Mouse (Mus musculus) liver, embryonic 16.5 days (tissue): Measurements from ENCODE around the gene Fam198a. TPM values are rescaled to one million over a fixed set of nuclear protein-coding genes. Genes with fewer than 3 reads are reported as not detected.

ENCODE experiments used
- ATAC-seq: fragments of 200-750 bp; cut with Nextera tagmentation; 2 replicates; pipeline ENCODE4 v1.8.0; 2017; ENCODE audit warnings: low read depth, mild to moderate bottlenecking, moderate number of reproducible peaks, moderate library complexity
- H3K27ac ChIP-seq: fragments of 300-500 bp; sonication (generic); 2 replicates; pipeline ENCODE4 v1.5.1; 2014; ENCODE audit warnings: mild to moderate bottlenecking, low read length
- H3K27me3 ChIP-seq: fragments of 300-500 bp; sonication (generic); 2 replicates; pipeline ENCODE4 v1.6.1; 2014; ENCODE audit warnings: low read depth, low read length, mixed read lengths; ENCODE audit not compliant: control insufficient read depth, insufficient read depth
- H3K36me3 ChIP-seq: fragments of 300-500 bp; sonication (generic); 2 replicates; pipeline ENCODE4 v1.6.1; 2014; ENCODE audit warnings: mild to moderate bottlenecking; ENCODE audit not compliant: control insufficient read depth, insufficient read depth
- H3K4me1 ChIP-seq: fragments of 300-500 bp; sonication (generic); 2 replicates; pipeline ENCODE4 v1.6.1; 2014; ENCODE audit warnings: low read depth, low read length, mixed read lengths; ENCODE audit not compliant: control insufficient read depth
- H3K4me2 ChIP-seq: fragments of 300-500 bp; sonication (generic); 2 replicates; pipeline ENCODE4 v1.6.1; 2014; ENCODE audit warnings: low read depth, low read length, mixed read lengths
- H3K4me3 ChIP-seq: fragments of 300-500 bp; sonication (generic); 2 replicates; pipeline ENCODE4 v1.5.1; 2014; ENCODE audit warnings: low read depth, mild to moderate bottlenecking, low read length
- H3K9ac ChIP-seq: fragments of 300-500 bp; sonication (generic); 2 replicates; pipeline ENCODE4 v1.6.1; 2014; ENCODE audit warnings: low read depth, low read length
- H3K9me3 ChIP-seq: fragments of 300-500 bp; sonication (generic); replicated peaks from 2 replicates; pipeline ENCODE4 v1.6.1; 2016; ENCODE audit warnings: low read length; ENCODE audit not compliant: control insufficient read depth
- WGBS: fragments of 180-500 bp; shearing (Covaris S2); extraction: QIAGEN DNeasy Blood & Tissue Kit; methylation state at CpG from one replicate; pipeline ENCODE4 v1.1.7; 2014; ENCODE audit not compliant: insufficient replicate concordance; 5-methylcytosine and 5-hydroxymethylcytosine counted together
- polyA plus RNA-seq: library from polyadenylated mRNA; unstranded; fragments of >200 nt; fragmentation: Nextera tagmentation; extraction: Ambion mirVana; gene quantifications from 2 replicates; pipeline ENCODE4 v1.2.1, GENCODE M21; 2015

Gene Fam198a
- polyA plus RNA-seq = 0.40 and 0.76 TPM in 2 replicates

GRCm38 (mm10) chr9:121950418-121951113 is at the start of gene Fam198a:
Gene Fam198a, plus strand, starts transcription at chr9:121950988.
- H3K27me3 ChIP-seq = no peaks in the 10 kb centered on the region
- peak within 1 kb of the TSS; percentile 32 for H3K4me2 ChIP-seq
- no peaks in the 10 kb centered on the region for H3K9me3 ChIP-seq
- no peaks in the 10 kb centered on the region for H3K36me3 ChIP-seq
- WGBS = 17% methylated on average over 14 of the region's 14 CpGs
- H3K4me3 ChIP-seq = no peak within 1 kb of the TSS
- no peak within 1 kb of the TSS for H3K9ac ChIP-seq
- peak; percentile 82 for ATAC-seq
- H3K4me1 ChIP-seq = peaks cover 2% of the 10 kb centered on the region
- no peak within 1 kb of the TSS for H3K27ac ChIP-seq

- no peaks in the 10 kb centered on the region for H3K36me3 ChIP-seq
- H3K4me2 ChIP-seq = no peak overlapping the region
- 40% methylated on average over 5 of the region's 5 CpGs for WGBS
- no peaks in the 10 kb centered on the region for H3K9me3 ChIP-seq
- ATAC-seq = peak; percentile 69
- no peak overlapping the region for H3K9ac ChIP-seq
- peak overlapping the region; percentile 37 for H3K27ac ChIP-seq
- H3K4me1 ChIP-seq = peaks cover 4% of the 10 kb centered on the region
- no peaks in the 10 kb centered on the region for H3K27me3 ChIP-seq
- no peak overlapping the region for H3K4me3 ChIP-seq
Measured at GRCm38 (mm10) chr9:121901710-121902700, 48.8 kb upstream of the Fam198a start.

- Histone ChIP-seq H3K9ac (no peak overlapping the region), H3K9me3 (no peaks in the 10 kb centered on the region), H3K27ac (peak overlapping the region; percentile 25; the same call in 1 of the 2 replicates), H3K4me1 (peaks cover 4% of the 10 kb centered on the region), H3K27me3 (no peaks in the 10 kb centered on the region), H3K4me3 (no peak overlapping the region), H3K36me3 (no peaks in the 10 kb centered on the region), H3K4me2 (no peak overlapping the region)
- ATAC-seq = no peak
- 64% methylated on average over 8 of the region's 8 CpGs for WGBS
Measured at GRCm38 (mm10) chr9:121903476-121904305, 47.1 kb upstream of the Fam198a start.

GRCm38 (mm10) chr9:121904319-121904718 is 46.5 kb upstream of the Fam198a start:
- Histone ChIP-seq H3K9ac (no peak overlapping the region), H3K4me2 (no peak overlapping the region), H3K9me3 (no peaks in the 10 kb centered on the region), H3K27ac (peak overlapping the region; percentile 25; the same call in 1 of the 2 replicates), H3K4me3 (no peak overlapping the region), H3K4me1 (peaks cover 4% of the 10 kb centered on the region), H3K27me3 (no peaks in the 10 kb centered on the region), H3K36me3 (no peaks in the 10 kb centered on the region)
- ATAC-seq = no peak
- 43% methylated on average over 4 of the region's 4 CpGs for WGBS

GRCm38 (mm10) chr9:121904946-121905345 is 45.8 kb upstream of the Fam198a start:
- Histone ChIP-seq H3K36me3 (no peaks in the 10 kb centered on the region), H3K9me3 (no peaks in the 10 kb centered on the region), H3K4me1 (peaks cover 4% of the 10 kb centered on the region), H3K9ac (no peak overlapping the region), H3K4me3 (no peak overlapping the region), H3K4me2 (no peak overlapping the region), H3K27me3 (no peaks in the 10 kb centered on the region), H3K27ac (no peak overlapping the region)
- 73% methylated on average over 7 of the region's 7 CpGs for WGBS
- no peak for ATAC-seq

- Histone ChIP-seq H3K36me3 (no peaks in the 10 kb centered on the region), H3K27me3 (no peaks in the 10 kb centered on the region), H3K9me3 (no peaks in the 10 kb centered on the region), H3K4me3 (no peak overlapping the region), H3K9ac (no peak overlapping the region), H3K4me1 (peaks cover 4% of the 10 kb centered on the region), H3K4me2 (no peak overlapping the region), H3K27ac (peak overlapping the region; percentile 50)
- peak; percentile 43 for ATAC-seq
- WGBS = 51% methylated on average over 4 of the region's 4 CpGs
Measured at GRCm38 (mm10) chr9:121905556-121906185, 45.1 kb upstream of the Fam198a start.

GRCm38 (mm10) chr9:121906456-121906855 is 44.3 kb upstream of the Fam198a start:
- Histone ChIP-seq H3K27me3 (no peaks in the 10 kb centered on the region), H3K36me3 (no peaks in the 10 kb centered on the region), H3K27ac (no peak overlapping the region), H3K9ac (no peak overlapping the region), H3K4me2 (no peak overlapping the region), H3K4me1 (peaks cover 4% of the 10 kb centered on the region), H3K9me3 (no peaks in the 10 kb centered on the region), H3K4me3 (no peak overlapping the region)
- WGBS = 48% methylated on average over 5 of the region's 5 CpGs
- no peak for ATAC-seq

- Histone ChIP-seq H3K4me1 (peaks cover 4% of the 10 kb centered on the region), H3K36me3 (no peaks in the 10 kb centered on the region), H3K27me3 (no peaks in the 10 kb centered on the region), H3K9me3 (no peaks in the 10 kb centered on the region), H3K9ac (no peak overlapping the region), H3K4me2 (no peak overlapping the region), H3K4me3 (no peak overlapping the region), H3K27ac (no peak overlapping the region)
- WGBS = 67% methylated on average over 10 of the region's 10 CpGs
- no peak for ATAC-seq
Measured at GRCm38 (mm10) chr9:121907356-121908070, 43.3 kb upstream of the Fam198a start.
